Mouse (Mus musculus) liver, embryonic 11.5 days (tissue): ENCODE results near the gene Dedd2. TPM values are rescaled to one million over a fixed set of nuclear protein-coding genes. Genes with fewer than 3 reads are reported as not detected.

ENCODE experiments used
- ATAC-seq: fragments of 200-750 bp; cut with Nextera tagmentation; replicated peaks from 2 replicates; pipeline ENCODE4 v1.8.0; 2017; ENCODE audit warnings: moderate number of reproducible peaks, mild to moderate bottlenecking, moderate TSS enrichment, moderate library complexity; ENCODE audit not compliant: low FRiP score
- DNase-seq: peaks from one replicate; pipeline ENCODE4 v3.0.0-alpha.2; 2017; ENCODE audit warnings: low spot score
- H3K27ac ChIP-seq: fragments of 300-500 bp; sonication (generic); 2 replicates; pipeline ENCODE4 v1.5.1; 2014; ENCODE audit warnings: mild to moderate bottlenecking, low read depth, low read length, control low read depth
- H3K27me3 ChIP-seq: fragments of 300-500 bp; sonication (generic); replicated peaks from 2 replicates; pipeline ENCODE4 v1.6.1; 2014; ENCODE audit warnings: low read length, mixed read lengths; ENCODE audit not compliant: control insufficient read depth, insufficient read depth
- H3K36me3 ChIP-seq: fragments of 300-500 bp; sonication (generic); 2 replicates; pipeline ENCODE4 v1.6.1; 2014; ENCODE audit warnings: mild to moderate bottlenecking, low read length, moderate library complexity, mixed read lengths; ENCODE audit not compliant: control insufficient read depth, insufficient read depth
- H3K4me1 ChIP-seq: fragments of 300-500 bp; sonication (generic); replicated peaks from 2 replicates; pipeline ENCODE4 v1.6.1; 2014; ENCODE audit warnings: low read length, mixed read lengths; ENCODE audit not compliant: control insufficient read depth, insufficient read depth
- H3K4me2 ChIP-seq: fragments of 300-500 bp; sonication (generic); 2 replicates; pipeline ENCODE4 v1.6.1; 2014; ENCODE audit warnings: mild to moderate bottlenecking, control low read depth, moderate library complexity
- H3K4me3 ChIP-seq: fragments of 300-500 bp; sonication (generic); 2 replicates; pipeline ENCODE4 v1.5.1; 2014; ENCODE audit warnings: low read depth, low read length, control low read depth
- H3K9ac ChIP-seq: fragments of 300-500 bp; sonication (generic); 2 replicates; pipeline ENCODE4 v1.6.1; 2014; ENCODE audit warnings: low read depth, low read length, control low read depth
- H3K9me3 ChIP-seq: fragments of 300-500 bp; sonication (generic); 2 replicates; pipeline ENCODE4 v1.6.1; 2016; ENCODE audit warnings: low read length, inconsistent platforms, mixed read lengths; ENCODE audit not compliant: control insufficient read depth
- WGBS: fragments of 180-500 bp; shearing (Covaris S2); extraction: QIAGEN DNeasy Blood & Tissue Kit; methylation state at CpG from one replicate; pipeline ENCODE4 v1.1.7; 2014; 5-methylcytosine and 5-hydroxymethylcytosine counted together
- polyA plus RNA-seq: library from polyadenylated mRNA; unstranded; fragments of >200 nt; fragmentation: Nextera tagmentation; extraction: Ambion mirVana; gene quantifications from 2 replicates; pipeline ENCODE4 v1.2.1, GENCODE M21; 2014

The Dedd2 gene
- polyA plus RNA-seq, 1 experiment from 2014 or later, result 19.6 TPM

DNA sequence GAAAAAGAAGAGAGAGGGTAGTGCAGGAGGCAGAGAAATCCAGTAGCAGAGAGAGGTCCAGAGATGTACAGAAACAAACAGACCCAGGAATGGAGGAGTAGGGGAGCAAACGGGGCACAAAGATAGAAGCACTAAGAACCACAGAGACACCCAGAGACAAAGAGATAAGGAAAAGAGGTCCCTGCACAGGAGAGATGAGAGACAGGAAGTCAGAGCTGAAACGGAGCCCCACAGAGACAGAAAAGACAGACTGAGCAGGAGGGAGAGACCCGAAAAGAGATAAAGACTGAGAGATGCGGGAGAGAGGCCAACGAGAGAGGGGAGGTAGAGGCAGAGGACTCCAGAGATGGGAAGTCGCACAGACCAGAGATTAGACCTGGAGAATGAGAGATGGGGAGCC is 39.9 kb downstream of the Dedd2 start:
- ATAC-seq (no peak), DNase-seq (no peak)
- WGBS, result 5% methylated on average over 6 of the region's 6 CpGs
- Histone ChIP-seq H3K36me3 (no peaks in the 10 kb centered on the region), H3K27me3 (peaks cover 75% of the 10 kb centered on the region), H3K27ac (no peak overlapping the region), H3K4me1 (peaks cover 7% of the 10 kb centered on the region), H3K4me3 (0 out of 2 replicates have a peak overlapping the region, but pooled peaks have one; percentile 47), H3K9ac (no peak overlapping the region), H3K9me3 (no peaks in the 10 kb centered on the region), H3K4me2 (peak overlapping the region; percentile 81)

DNA sequence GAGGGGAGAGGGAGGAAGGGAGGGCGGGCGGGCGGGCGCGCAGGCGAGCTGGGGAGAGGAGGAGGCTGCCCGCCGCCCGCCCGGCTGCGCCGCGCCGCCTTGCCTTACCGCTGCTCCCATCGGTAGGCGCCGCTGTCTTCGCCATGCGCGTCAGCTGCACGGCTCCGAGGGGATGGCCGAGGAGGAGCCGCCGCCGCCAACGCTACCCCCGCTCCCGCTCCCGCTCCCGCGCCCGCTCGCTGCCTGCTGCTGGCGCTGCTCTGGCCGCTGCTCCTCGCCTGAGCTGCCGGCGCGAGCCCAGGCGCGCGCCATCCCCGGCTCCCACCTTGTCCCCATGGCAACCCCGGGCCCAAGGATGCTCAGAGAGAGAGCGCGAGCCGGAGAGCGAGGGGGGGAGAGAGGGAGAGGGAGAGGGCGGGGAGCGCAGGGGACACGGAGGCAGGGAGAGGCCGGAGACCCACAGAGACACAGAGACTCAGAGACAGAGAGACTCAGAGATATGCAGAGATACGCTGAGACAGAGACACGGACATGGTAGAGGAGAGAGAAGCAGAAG is 40.7 kb downstream of the Dedd2 start, which contains the start of gene Pou2f2:
Gene Pou2f2, minus strand, starts transcription at position 121 of the 556 bp plus-strand sequence.
- H3K36me3 ChIP-seq, result no peaks in the 10 kb centered on the region
- peak; percentile 77 for DNase-seq
- WGBS, result under 1% methylated on average over 46 of the region's 56 CpGs

DNA sequence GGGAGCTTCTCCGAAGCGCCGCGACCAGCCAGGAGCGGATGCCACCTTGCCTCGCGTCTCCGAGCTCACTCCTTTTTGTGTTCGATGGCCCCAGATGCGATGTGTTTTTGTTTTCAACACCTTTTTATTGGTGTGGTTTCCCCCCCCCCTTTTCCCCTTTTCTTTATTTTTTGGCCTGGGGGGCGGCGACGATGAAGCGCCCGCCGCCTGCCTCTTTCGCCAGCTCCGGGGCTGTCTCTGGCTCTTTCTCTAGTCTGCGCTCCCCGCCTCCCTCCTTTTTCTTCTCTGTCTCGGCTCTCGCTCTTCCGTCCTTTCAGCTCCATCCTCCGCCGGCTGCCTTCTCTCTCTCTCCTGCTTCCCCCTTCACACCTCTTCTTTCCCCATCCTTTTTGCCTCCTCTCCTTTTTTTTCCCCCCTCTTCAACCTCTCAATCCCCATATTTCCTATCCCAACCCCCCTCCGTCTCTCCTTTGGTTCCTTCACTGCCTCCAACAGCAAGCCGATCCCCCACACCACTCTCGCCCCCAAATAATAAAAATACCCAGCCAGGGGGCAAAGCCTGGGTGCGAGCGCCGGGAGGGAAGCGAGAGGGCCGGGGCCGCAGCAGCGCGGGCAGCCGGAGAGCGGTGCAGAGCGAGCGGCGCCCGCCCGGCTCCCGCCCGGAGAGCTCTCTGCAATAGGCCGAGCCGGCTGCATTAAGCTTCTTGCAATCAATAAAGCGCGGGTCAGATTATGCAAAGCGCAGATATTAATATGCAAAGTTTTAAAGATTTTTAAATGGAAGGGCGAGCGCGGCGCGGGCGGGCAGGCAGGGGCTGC is 41.4 kb downstream of the Dedd2 start:
- Histone ChIP-seq H3K9me3 (no peaks in the 10 kb centered on the region), H3K4me3 (peak overlapping the region; percentile 47), H3K36me3 (no peaks in the 10 kb centered on the region), H3K9ac (no peak overlapping the region), H3K4me2 (peak overlapping the region; percentile 81), H3K4me1 (peaks cover 5% of the 10 kb centered on the region), H3K27me3 (peaks cover 83% of the 10 kb centered on the region), H3K27ac (no peak overlapping the region)
- 3% methylated on average over 50 of the region's 56 CpGs for WGBS
- no peak for DNase-seq
- peak; percentile 59 for ATAC-seq

More for the DNA sequence above, 40.7 kb downstream of the Dedd2 start, which contains the start of gene Pou2f2:
- peaks cover 78% of the 10 kb centered on the region for H3K27me3 ChIP-seq
- no peak within 1 kb of the TSS for H3K9ac ChIP-seq
- H3K4me2 ChIP-seq, result peak within 1 kb of the TSS; percentile 81
- H3K4me1 ChIP-seq, result peaks cover 7% of the 10 kb centered on the region
- H3K4me3 ChIP-seq, result peak within 1 kb of the TSS; percentile 47
- peak; percentile 79 for ATAC-seq
- H3K9me3 ChIP-seq, result no peaks in the 10 kb centered on the region
- no peak within 1 kb of the TSS for H3K27ac ChIP-seq

DNA sequence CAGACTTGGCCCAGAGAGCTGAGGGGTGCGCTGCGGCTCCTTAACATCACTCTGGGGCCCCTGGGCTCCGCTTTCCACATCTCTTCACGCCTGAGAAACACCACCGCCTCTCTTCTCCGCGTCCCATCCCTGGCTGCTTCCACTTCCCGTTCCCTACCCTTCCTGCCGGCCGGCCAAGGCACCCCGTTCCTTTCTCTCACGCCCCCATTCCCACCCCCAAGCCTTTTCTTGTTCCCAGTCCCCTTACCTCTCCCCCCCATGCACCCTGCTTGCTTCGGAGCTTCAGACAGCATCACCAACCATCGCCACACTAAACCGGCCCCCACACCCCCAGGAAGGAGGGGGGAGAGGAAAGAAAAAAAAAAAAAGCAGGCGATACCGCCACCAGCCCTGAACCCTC is 42.1 kb downstream of the Dedd2 start:
- Histone ChIP-seq H3K36me3 (no peaks in the 10 kb centered on the region), H3K9ac (no peak overlapping the region), H3K27me3 (peaks cover 85% of the 10 kb centered on the region), H3K9me3 (no peaks in the 10 kb centered on the region), H3K4me2 (peak overlapping the region; percentile 81), H3K4me1 (peaks cover 5% of the 10 kb centered on the region), H3K27ac (no peak overlapping the region), H3K4me3 (peak overlapping the region; percentile 47)
- no peak for ATAC-seq
- 2% methylated on average over 17 of the region's 17 CpGs for WGBS
- no peak for DNase-seq

DNA sequence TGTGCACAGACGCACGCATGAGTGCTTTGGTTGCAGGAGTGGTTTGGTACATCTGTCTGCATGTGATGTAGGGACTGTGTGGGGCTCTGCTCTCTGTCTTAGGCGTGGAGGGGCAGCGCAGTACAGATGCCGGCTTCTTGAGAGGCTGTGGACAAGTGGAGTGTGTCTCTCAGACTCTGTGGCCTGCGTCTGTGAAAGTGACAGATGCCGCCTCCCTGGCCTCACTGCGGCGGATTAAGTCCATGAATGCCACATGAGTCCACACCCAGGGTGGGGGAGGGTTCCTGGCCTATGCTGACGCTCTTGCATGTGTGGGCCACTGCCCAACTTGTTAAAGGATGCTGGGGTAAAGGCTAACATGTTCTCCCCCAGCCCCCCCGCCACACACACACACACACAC is 46.1 kb downstream of the Dedd2 start:
- DNase-seq (no peak), ATAC-seq (no peak)
- Histone ChIP-seq H3K27me3 (peaks cover 53% of the 10 kb centered on the region), H3K9ac (no peak overlapping the region), H3K27ac (no peak overlapping the region), H3K36me3 (no peaks in the 10 kb centered on the region), H3K4me1 (peaks cover 7% of the 10 kb centered on the region), H3K9me3 (no peaks in the 10 kb centered on the region), H3K4me3 (no peak overlapping the region), H3K4me2 (no peak overlapping the region)
- 71% methylated on average over 11 of the region's 11 CpGs for WGBS

DNA sequence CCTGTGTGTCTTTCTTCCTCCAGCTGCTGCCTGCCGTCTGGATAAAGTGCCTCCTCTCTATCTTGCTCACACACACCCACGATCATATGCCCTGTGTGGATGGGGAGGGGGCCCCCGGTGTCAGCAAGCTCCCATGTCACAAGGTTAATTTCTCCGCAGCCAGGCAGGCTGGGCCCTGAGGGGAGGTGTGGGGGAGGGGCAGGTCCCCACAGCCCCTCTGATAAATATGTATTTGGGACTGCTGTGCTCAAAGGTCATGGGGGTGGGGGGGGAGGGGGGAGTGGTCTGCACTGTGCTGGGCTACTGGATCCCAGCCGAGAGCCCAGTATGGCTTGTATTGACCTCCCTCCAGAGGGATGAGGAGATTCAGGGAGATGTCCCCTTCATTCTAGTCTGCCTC is 47.7 kb downstream of the Dedd2 start:
- H3K4me1 ChIP-seq, result peaks cover 7% of the 10 kb centered on the region
- 26% methylated on average over 5 of the region's 5 CpGs for WGBS
- no peaks in the 10 kb centered on the region for H3K9me3 ChIP-seq
- DNase-seq (no peak), ATAC-seq (no peak)
- H3K36me3 ChIP-seq, result no peaks in the 10 kb centered on the region
- no peak overlapping the region for H3K27ac ChIP-seq
- no peak overlapping the region for H3K4me2 ChIP-seq
- no peak overlapping the region for H3K4me3 ChIP-seq
- peaks cover 40% of the 10 kb centered on the region for H3K27me3 ChIP-seq
- no peak overlapping the region for H3K9ac ChIP-seq

DNA sequence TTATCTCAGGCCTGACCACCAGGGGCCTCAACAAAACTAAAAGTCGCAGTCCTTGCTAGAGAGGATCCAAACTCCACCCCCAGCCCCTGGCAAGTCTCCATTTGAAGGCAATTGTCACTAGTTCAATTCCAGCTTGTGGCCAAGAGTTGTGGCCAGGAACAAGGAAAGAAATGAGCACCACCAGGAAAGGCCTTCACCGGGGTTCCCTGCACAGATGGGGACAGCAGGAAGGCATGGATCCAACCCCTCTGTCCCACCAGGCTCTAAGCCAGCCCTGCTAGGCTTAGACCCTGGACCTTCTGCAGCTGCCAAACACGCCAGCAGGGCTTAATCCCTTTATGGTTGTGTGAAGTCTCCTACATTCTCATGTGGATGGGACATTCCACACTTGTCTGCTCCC is 49.8 kb downstream of the Dedd2 start:
- whole genome bisulfite sequencing, result 23% methylated on average over 3 of the region's 3 CpGs
- ATAC-seq, result no peak
- H3K27ac ChIP-seq, result no peak overlapping the region
- no peak overlapping the region for H3K4me3 ChIP-seq
- H3K36me3 ChIP-seq, result no peaks in the 10 kb centered on the region
- H3K27me3 ChIP-seq, result peaks cover 25% of the 10 kb centered on the region
- peaks cover 7% of the 10 kb centered on the region for H3K4me1 ChIP-seq
- no peak overlapping the region for H3K9ac ChIP-seq
- DNase-seq, result no peak
- no peaks in the 10 kb centered on the region for H3K9me3 ChIP-seq
- H3K4me2 ChIP-seq, result no peak overlapping the region

DNA sequence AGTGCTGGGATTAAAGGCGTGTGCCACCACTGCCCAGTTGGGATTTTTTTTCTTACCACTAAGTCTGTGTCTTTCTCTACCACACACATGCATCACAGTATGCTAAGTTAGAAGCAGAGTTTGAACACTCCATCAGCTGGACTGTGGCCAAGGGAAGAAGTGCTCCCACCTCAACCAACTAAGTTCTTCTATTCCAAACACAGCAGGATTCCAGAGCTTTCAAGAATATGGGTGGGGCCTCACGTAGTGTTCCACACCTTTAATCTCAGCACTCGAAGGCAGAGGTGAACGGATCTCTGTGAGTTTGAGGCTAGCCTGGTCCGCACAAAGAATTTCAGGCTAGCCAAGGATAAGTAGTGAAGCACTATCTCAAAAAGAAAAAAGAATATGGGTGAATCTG is 54.3 kb downstream of the Dedd2 start:
- no peak overlapping the region for H3K27ac ChIP-seq
- H3K4me2 ChIP-seq, result no peak overlapping the region
- H3K27me3 ChIP-seq, result peaks cover 24% of the 10 kb centered on the region
- no peak for DNase-seq
- H3K4me1 ChIP-seq, result no peaks in the 10 kb centered on the region
- WGBS, result 78% methylated on average over 5 of the region's 5 CpGs
- ATAC-seq, result no peak
- no peak overlapping the region for H3K9ac ChIP-seq
- no peak overlapping the region for H3K4me3 ChIP-seq
- no peaks in the 10 kb centered on the region for H3K9me3 ChIP-seq
- H3K36me3 ChIP-seq, result no peaks in the 10 kb centered on the region
